Mouse (Mus musculus) T-helper 1 cell (primary cell): ENCODE measurements around the gene Arhgef17.

Experiments
- in situ Hi-C: fragments of 300-600 bp; cut with MboI, MseI; formaldehyde crosslinking; loops from one replicate; pipeline ENCODE4 v1.15.1; 2025; ENCODE audit warnings: high pct_unique_total_duplicates

Arhgef17 gene

GRCm38 (mm10) chr7:100931926-100932480, at the start of gene Arhgef17:
Arhgef17 (minus strand) TSS chr7:100932107.
- in situ Hi-C loops, result no loop called here

DNA sequence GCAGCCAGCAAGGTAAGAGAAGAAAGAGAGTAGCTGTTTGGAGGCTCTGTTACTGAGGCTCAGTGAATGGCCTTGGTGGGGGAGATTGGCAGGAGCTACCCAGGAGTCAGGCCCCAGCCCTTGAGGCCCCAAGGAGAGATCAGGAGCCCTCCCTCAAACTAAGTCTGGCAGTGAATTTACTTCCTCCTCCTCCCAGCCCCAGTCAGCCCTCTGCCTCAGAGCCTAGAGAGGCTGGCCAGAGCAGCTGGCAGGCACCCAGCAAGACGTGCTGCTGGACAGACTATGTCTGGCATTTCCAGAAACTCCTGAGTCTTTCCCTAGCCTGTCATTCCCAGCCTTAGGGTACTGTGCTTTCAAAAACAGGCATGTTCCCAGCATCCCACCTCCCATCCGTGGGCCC, 47.3 kb upstream of the Arhgef17 start:
- in situ Hi-C loops, result no loop called here

GRCm38 (mm10) chr7:100978171-100978570, 46.3 kb upstream of the Arhgef17 start:
- in situ Hi-C loops, result no loop called here

- in situ Hi-C loops, result no loop called here
Measured at GRCm38 (mm10) chr7:100974135-100974903, 42.4 kb upstream of the Arhgef17 start, which contains the start of gene P2ry6. P2ry6 (minus strand) TSS chr7:100974649.

DNA sequence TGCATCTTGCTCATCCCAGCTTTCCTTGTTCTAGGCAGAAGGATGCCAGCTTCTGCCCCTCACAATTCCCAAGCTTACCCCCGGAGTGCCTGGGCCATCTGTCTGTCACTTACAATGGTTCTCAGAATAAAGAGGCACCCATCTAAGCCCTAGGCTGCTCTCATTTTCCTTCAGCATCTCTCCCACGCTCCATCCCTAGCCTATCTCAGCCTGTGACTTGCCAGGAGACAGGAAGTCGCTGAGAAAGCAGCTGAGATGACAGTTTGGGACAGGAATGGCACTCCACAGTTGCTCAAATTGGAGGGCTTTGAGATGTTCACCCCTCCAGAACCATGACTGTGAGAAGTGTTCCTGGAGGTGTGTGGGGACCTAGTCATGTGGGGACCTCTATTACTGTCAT, 41.0 kb upstream of the Arhgef17 start:
- in situ Hi-C loops, result no loop called here

DNA sequence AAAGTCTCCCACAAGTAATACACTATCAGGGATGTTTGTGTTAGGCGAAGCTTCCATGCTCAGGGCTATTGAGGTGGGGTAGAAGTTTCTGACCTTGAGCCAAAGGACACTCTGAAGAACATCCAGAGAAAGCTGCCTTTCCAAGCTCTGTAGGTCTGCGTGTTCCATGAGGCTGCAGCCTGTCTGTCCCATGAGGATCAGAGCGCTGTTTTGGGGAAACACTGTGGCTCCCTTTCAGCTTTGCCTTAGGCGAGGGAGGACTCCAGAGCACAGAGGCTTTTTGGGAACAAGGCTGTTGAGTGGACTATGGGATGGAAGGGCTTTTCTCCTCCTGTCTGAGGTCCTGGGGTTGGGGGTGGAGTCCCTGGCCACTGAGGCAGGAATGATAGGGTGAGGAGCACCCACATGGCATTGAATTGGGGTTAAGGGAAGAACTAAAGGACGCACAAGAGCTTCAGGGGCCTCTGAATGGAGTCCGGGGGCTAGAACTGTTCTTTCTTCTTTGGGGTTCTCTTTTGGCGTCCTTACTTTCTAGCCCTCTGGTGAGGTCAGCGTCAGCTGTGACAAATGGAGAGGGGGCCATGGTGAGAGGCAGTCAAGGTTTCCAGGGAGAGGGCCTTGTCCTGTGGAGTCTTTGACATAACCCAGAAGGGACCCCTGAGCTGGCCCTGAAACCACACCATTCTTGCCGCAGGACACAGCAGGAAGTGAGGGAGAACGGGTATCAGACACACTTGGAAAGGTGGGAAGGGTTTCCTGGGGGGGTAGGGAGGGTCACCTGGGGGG, 37.2 kb upstream of the Arhgef17 start:
- in situ Hi-C loops, result no loop called here

DNA sequence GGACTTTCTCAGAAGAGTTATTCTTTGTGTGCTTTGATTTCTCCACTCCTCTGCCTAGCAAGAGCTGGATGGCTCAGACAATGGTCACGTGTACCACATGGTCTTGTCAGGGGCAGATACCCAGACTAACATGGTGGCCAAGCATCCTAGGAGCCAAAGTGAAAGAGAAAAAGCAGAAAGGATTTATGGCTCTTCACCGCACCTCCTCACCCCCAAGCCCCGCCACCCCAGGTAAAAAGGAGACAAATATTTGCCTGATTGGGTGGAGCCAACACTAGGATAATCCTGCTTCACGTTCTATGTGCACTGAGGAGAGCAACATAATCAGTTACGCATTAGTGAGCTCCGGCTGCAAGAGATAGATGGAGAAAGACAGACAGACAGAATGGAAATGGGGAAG, 36.5 kb upstream of the Arhgef17 start:
- in situ Hi-C loops, result no loop called here

DNA sequence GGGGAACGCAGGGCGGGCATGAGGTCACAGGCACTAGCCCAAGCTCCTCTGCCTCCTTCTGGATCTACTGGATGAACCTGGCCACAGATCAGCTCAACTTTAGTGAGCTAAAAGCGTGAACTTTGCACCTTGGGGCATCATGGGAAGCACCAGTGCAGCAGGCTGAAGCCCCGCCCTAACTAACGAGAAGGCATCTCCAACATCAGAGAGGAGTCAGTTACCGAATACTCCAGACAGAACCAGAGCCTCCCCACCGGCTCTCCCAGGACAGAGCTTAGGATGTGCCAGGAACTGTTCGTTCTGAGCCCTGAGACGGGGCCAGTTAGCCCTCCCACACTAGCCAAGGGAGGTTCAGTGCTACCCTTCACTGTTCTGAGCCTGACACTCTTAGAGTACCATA, 35.9 kb upstream of the Arhgef17 start:
- in situ Hi-C loops, result no loop called here

GRCm38 (mm10) chr7:100966014-100966413, 34.1 kb upstream of the Arhgef17 start:
- in situ Hi-C loops, result no loop called here

- in situ Hi-C loops, result no loop called here
Measured at GRCm38 (mm10) chr7:100965079-100965478, 33.2 kb upstream of the Arhgef17 start.

DNA sequence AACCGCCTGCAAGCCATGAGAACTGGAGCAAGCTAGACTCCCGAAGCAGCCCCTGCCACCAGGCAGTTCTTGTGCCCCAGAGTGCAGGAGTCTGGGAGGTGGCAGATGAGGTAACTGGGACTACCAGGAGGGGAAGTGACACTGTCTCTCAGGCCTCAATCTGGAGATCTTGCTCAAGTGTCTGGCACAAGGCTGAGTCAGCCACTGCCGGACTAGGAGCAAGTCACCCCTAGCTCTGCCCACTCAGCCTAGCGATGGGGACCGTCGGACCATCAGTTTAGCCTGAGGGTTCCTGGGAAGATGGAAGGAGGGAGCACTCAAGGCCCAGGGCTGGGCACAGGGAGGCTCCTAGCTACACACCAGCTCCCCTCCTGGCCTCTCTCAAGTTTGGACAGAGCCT, 32.3 kb upstream of the Arhgef17 start:
- in situ Hi-C loops, result no loop called here

DNA sequence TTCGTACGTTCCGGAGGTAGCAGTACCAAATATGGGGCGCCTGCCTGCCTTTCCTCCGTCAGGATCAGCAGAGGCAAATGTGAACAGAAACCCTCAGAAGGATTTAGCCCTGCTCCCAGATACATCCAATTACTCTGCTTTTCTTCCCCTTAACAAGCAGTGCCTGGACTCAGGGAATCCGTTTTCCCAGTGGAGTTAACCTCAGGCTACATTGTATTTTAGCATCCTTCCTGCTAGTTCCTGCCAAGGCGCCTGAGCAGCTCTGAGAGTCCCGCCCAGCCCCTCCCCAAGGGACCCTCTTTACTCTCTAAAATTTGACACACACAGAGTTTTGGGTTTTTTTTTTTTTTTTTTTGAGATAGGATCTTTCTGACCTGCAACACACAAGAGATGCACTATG, 31.5 kb upstream of the Arhgef17 start:
- in situ Hi-C loops, result no loop called here

DNA sequence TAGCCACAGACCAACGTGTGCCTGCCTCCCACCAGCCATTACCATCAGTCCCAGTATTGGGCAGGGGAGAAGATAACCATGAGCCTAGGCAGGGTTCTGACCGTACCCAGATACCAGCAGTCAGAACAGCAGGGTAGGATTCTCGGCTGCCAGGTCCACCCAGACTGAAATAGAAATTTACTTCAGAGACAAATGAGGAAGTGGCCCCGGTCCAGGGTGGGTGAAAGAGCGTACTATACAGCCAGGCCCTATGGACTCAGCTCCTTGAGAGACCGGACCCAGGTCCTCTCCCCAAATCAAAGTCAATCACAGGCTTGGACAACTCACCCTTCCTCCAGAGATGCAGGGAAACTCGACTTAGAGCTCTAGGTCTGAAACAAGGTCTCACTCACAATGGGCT, 29.2 kb upstream of the Arhgef17 start:
- in situ Hi-C loops, result no loop called here

DNA sequence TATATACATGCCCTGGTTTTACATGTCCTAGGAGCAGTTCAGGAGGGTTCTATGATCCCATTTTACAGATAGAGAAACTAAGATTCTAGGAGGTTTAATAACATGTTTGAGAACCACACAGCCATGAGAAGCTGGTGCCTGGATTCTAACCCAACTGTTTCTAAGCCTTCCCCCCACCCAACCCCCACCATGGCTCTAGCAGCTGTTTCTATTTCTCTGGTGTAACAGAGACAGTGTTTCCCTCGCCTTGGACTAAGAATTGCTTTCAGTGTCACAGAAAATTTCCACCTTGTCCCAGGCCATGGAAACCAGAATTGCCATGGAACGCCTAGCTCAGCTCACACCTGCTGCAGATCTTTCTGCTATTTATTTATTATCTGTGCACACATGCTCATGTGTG, 28.6 kb upstream of the Arhgef17 start:
- in situ Hi-C loops, result no loop called here

GRCm38 (mm10) chr7:100958426-100958825, 26.5 kb upstream of the Arhgef17 start:
- in situ Hi-C loops, result no loop called here

DNA sequence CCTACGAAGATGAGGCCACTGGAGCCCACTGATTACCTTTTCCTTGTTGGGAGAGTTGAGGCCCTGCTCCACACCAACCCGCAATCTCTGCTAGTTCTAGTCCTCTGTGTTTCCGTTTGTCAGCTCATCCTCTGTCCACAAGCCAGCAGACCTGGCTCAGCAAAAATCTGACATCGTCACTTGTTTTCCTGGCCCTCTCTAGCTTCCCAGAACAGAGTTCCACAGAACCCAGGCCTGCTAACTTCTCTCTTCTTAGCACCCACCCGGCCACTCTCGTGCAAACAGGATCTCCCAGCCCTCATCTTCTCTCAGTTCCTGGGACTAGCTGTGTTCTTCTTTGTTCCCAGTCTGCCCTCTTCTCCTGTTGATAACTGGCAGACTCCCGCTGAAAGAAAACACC, 20.8 kb upstream of the Arhgef17 start:
- in situ Hi-C loops, result loop anchor here (5.0 kb wide), 1 partner anchor 95 kb away; no protein-coding TSS in a partner anchor

DNA sequence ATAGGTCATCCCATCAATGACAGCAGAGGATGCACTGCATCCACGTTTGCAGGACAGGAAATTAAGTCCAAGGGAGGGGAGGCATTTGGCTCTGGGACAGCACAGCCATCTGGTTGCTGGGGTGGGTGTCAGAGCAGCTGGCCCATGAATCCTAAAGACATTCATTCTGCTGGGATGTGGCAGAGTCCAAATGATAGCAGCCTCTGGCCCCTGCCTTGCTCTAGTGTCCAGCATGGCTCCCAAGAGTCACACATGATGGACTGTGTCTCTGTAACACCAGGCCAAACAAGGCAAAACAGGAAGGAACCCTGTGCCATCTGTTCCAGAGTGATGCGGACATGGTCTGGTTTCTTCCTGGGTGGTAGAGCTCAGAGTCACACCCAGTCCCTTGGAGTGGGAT, 20.0 kb upstream of the Arhgef17 start:
- in situ Hi-C loops, result loop anchor here (5.0 kb wide), 1 partner anchor 95 kb away; no protein-coding TSS in a partner anchor

DNA sequence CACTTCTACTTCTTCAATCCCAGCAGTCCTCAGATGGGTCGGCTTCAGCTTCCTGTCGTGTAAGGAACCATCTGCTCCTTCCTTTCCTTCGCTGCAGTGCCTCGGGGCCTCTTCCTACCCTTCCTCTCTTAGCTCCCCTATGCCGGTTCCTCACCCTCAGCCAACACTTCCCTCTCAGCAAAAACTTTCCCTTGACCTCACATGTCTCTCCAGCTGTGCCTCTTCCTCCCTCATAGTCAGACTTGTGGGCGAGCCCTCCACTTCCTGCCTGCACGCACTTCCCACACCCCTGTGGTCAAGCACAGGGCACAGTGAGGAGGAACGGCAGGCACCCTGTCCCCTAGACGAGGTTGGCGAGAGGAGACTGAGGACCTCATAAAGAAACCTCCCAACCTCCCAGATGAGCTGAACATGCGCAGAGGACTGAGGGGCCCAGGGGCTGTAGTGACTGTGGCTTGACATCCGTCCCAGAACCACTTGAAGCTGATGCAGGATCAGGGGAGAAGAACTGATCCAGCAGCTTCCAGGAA, 18.6 kb upstream of the Arhgef17 start:
- in situ Hi-C loops, result loop anchor here (5.0 kb wide), 1 partner anchor 97 kb away; no protein-coding TSS in a partner anchor

DNA sequence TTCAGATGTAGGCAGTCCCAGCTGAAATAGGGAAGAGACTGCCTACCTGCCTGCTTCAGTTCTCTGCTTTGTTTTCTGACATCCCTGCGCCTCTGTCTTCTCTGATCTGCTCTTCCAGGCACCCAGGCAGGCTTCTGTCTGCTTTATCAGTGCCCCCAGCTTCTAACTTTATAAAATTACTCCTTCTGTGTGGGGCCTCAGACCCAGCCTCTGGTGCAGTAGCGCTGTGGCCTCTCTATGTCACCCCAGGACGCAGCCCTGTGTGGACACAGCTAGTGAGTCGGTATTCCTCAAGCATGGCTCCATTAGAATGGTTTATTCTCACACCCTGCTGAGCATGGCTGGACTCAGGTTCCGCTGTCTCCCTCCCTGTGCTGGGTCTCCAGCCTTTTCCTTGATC, 18.1 kb upstream of the Arhgef17 start:
- in situ Hi-C loops, result loop anchor here (5.0 kb wide), 1 partner anchor 97 kb away; no protein-coding TSS in a partner anchor

- in situ Hi-C loops, result no loop called here
Measured at GRCm38 (mm10) chr7:100944738-100945137, 12.8 kb upstream of the Arhgef17 start.

DNA sequence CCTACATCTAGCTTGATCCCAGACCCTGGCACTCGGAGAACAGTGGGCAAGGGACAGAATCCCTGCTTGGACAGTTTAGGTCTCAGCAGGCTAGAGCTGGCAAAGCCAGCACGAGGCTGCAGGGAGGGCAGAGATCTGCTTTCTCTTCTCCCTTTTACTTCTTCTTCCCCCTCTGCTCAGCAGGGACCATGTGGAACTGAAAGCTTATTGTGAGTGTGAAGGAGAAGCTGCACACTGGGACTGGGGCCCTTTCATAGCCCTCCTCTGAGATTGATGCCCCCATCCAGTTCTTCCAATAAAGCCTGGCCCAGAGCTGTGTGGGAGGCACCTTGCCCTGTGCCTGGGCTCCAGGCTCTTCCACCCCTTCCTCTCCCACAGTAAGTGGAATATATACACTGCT, 12.4 kb upstream of the Arhgef17 start:
- in situ Hi-C loops, result no loop called here
